19 mouse cellular contexts compared by ENCODE assay signal in the genomic region with DNA sequence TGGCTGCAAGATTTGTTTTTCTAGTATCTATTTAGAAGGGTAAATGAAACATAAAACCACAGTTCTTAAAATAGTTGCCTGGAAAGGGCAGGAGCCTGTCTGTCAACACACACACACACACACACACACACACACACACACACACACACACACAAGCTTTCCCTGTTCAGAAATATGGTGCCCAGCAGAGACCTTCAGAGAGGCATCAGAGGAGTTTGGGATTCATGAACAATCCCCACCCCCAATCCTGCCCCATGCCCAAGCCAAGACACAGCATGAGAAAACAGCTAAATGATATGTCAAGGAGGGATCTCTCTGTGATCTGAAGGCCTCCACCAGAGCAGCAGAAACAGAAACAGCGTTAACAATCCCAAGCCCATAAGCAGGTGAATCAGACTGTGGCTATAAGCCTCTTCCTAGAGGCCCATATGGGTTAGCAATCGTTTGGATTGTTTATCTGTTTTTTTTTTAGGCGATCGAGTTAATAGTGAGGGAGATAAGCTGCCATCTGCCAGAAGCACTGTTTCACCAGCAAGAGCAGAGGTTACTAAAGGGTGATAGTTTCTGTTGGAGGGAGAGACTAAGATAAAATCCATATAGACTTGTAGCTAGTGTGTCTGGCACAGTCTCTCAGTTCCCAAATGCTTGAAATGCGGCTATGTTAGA. TPM values are rescaled to one million over a fixed set of nuclear protein-coding genes. Genes with fewer than 3 reads are reported as not detected.
DNase-seq lines count a peak whose midpoint lies in the region; ATAC-seq lines count a peak whose summit lies in the region.
"Had no signal": no experiment of that assay in that cellular context is flagged by ENCODE, and none has a peak within 500 bp of the region (broad histone marks: within the 10 kb centered on the region; RNA-seq: fewer than 3 reads in every experiment).

No protein-coding gene starts in this region.

- no peak for DNase-seq in forebrain, embryonic 11.5 days (ENCODE audit: low spot score)
- DNase-seq in heart, postnatal 25 days (ENCODE audit: low spot score), result no peak
- peak; percentile 68 for DNase-seq in retina, postnatal 1 day
- no peak for DNase-seq in retina, embryonic 14.5 days (ENCODE audit: low spot score)
- peak; percentile 55 for DNase-seq in skeletal muscle tissue, adult 2 months (ENCODE audit: low read depth, low spot score)
- DNase-seq in kidney, postnatal 14 days, result no peak
- DNase-seq: kidney, adult 11 months; liver; lung, adult 18-20 months; right cerebral cortex, postnatal 14 days had no signal

- no peak for ATAC-seq in forebrain, embryonic 12.5 days (ENCODE audit: low FRiP score)
- no peak for ATAC-seq in forebrain, embryonic 11.5 days (replicated peaks; ENCODE audit: low FRiP score)
- ATAC-seq in heart, embryonic 15.5 days (replicated peaks; ENCODE audit: insufficient number of reproducible peaks, insufficient read depth, low FRiP score, low read depth), result no peak

- no peaks in the 10 kb centered on the region for H3K36me3 ChIP-seq in forebrain, embryonic 12.5 days (replicated peaks)
- no peaks in the 10 kb centered on the region for H3K36me3 ChIP-seq in forebrain, embryonic 11.5 days (ENCODE audit: control insufficient read depth, insufficient read depth, low read length)
- no peaks in the 10 kb centered on the region for H3K36me3 ChIP-seq in heart, embryonic 15.5 days
- H3K36me3 ChIP-seq: hindbrain, embryonic 15.5 days had no signal

- H3K4me3 ChIP-seq in forebrain, embryonic 12.5 days (replicated peaks), result no peak overlapping the region
- no peak overlapping the region for H3K4me3 ChIP-seq in forebrain, embryonic 11.5 days (ENCODE audit: low read depth, low read length)
- H3K4me3 ChIP-seq in heart, embryonic 15.5 days, result no peak overlapping the region
- H3K4me3 ChIP-seq: hindbrain, embryonic 15.5 days had no signal

- H3K4me1 ChIP-seq in forebrain, embryonic 12.5 days, result peaks cover 50% of the 10 kb centered on the region
- peaks cover 13% of the 10 kb centered on the region; the same call in 1 of the 2 replicates for H3K4me1 ChIP-seq in forebrain, embryonic 11.5 days (replicated peaks; ENCODE audit: control insufficient read depth, insufficient read depth, low read length)
- peaks cover 25% of the 10 kb centered on the region for H3K4me1 ChIP-seq in heart, embryonic 15.5 days (replicated peaks)

- no peak overlapping the region for H3K4me2 ChIP-seq in forebrain, embryonic 12.5 days
- no peak overlapping the region for H3K4me2 ChIP-seq in forebrain, embryonic 11.5 days (ENCODE audit: low read depth, low read length, severe bottlenecking)
- H3K4me2 ChIP-seq in heart, embryonic 15.5 days, result no peak overlapping the region

- intact Hi-C loops in heart, postnatal 25 days (cut with DNase I), result no loop called here

- no peaks in the 10 kb centered on the region for H3K9me3 ChIP-seq in forebrain, embryonic 12.5 days
- H3K9me3 ChIP-seq in forebrain, embryonic 11.5 days (ENCODE audit: control insufficient read depth, low read length), result no peaks in the 10 kb centered on the region
- no peaks in the 10 kb centered on the region for H3K9me3 ChIP-seq in heart, embryonic 15.5 days (replicated peaks)
- H3K9me3 ChIP-seq: hindbrain, embryonic 15.5 days had no signal

- no peaks in the 10 kb centered on the region for H3K27me3 ChIP-seq in forebrain, embryonic 12.5 days
- no peaks in the 10 kb centered on the region for H3K27me3 ChIP-seq in forebrain, embryonic 11.5 days (ENCODE audit: control insufficient read depth, insufficient read depth, low read length)
- H3K27me3 ChIP-seq in heart, embryonic 15.5 days, result peaks cover 4% of the 10 kb centered on the region
- H3K27me3 ChIP-seq: hindbrain, embryonic 15.5 days had no signal

- 82% methylated on average over 5 of the region's 5 CpGs for WGBS in forebrain, embryonic 12.5 days
- 80% methylated on average over 5 of the region's 5 CpGs for WGBS in forebrain, embryonic 11.5 days
- 30% methylated on average over 5 of the region's 5 CpGs for WGBS in heart, embryonic 15.5 days

- peak overlapping the region; percentile 36; the same call in 1 of the 2 replicates for H3K27ac ChIP-seq in forebrain, embryonic 12.5 days
- no peak overlapping the region; the same call in 1 of the 2 replicates for H3K27ac ChIP-seq in forebrain, embryonic 11.5 days (ENCODE audit: low read depth, low read length)
- peak overlapping the region; percentile 53; the same call in 1 of the 2 replicates for H3K27ac ChIP-seq in heart, embryonic 15.5 days
- H3K27ac ChIP-seq: hindbrain, embryonic 15.5 days; macrophage had no signal

- no peak overlapping the region for H3K9ac ChIP-seq in forebrain, embryonic 12.5 days
- H3K9ac ChIP-seq in forebrain, embryonic 11.5 days (ENCODE audit: low read length), result no peak overlapping the region
- H3K9ac ChIP-seq in heart, embryonic 15.5 days, result no peak overlapping the region

RNA-seq across cellular contexts. Expression of a gene that starts 4.4 kb away (rescaled TPM):
- 218 and 251 TPM in 2 replicates for polyA plus RNA-seq in forebrain, embryonic 12.5 days (2016; fragmentation: Nextera tagmentation; extraction: Ambion mirVana)
- polyA plus RNA-seq in forebrain, embryonic 11.5 days (2014; fragmentation: Nextera tagmentation; extraction: Ambion mirVana), result 137 and 149 TPM in 2 replicates
- polyA plus RNA-seq in heart, embryonic 15.5 days (2015; fragmentation: Nextera tagmentation; extraction: Ambion mirVana), result 1.0 and 4.5 TPM in 2 replicates
- total RNA-seq in heart, postnatal 25 days (2021), result not detected
- total RNA-seq: heart, adult 18-20 months; monocyte, adult 5-6 weeks had no signal
- polyA plus RNA-seq: macrophage had no signal

RNA-seq across cellular contexts. Expression of a gene that starts 6.4 kb away (rescaled TPM):
- 18.1 and 19.7 TPM in 2 replicates for polyA plus RNA-seq in forebrain, embryonic 12.5 days (2016; fragmentation: Nextera tagmentation; extraction: Ambion mirVana)
- 12.8 and 15.5 TPM in 2 replicates for polyA plus RNA-seq in forebrain, embryonic 11.5 days (2014; fragmentation: Nextera tagmentation; extraction: Ambion mirVana)
- 4.9 and 6.2 TPM in 2 replicates for polyA plus RNA-seq in heart, embryonic 15.5 days (2015; fragmentation: Nextera tagmentation; extraction: Ambion mirVana)
- total RNA-seq in heart, postnatal 25 days (2021), result under 1 TPM in 1 of 2 experiments, not detected in 1; 0.75 TPM

RNA-seq across cellular contexts. Expression of a gene that starts 30.0 kb away (rescaled TPM):
- 1.0 and 1.3 TPM in 2 replicates for polyA plus RNA-seq in forebrain, embryonic 12.5 days (2016; fragmentation: Nextera tagmentation; extraction: Ambion mirVana)
- 0.40 and 0.76 TPM in 2 replicates for polyA plus RNA-seq in forebrain, embryonic 11.5 days (2014; fragmentation: Nextera tagmentation; extraction: Ambion mirVana)
- 0.23 and 0.38 TPM in 2 replicates for polyA plus RNA-seq in heart, embryonic 15.5 days (2015; fragmentation: Nextera tagmentation; extraction: Ambion mirVana)
- total RNA-seq in heart, postnatal 25 days (2021), result not detected
- total RNA-seq: heart, adult 18-20 months; layer of hippocampus, postnatal 10 days; left cerebral cortex, postnatal 14 days; monocyte, adult 5-6 weeks had no signal
- polyA plus RNA-seq: embryonic facial prominence, embryonic 11.5 days; macrophage had no signal

RNA-seq across cellular contexts. Expression of a gene that starts 30.6 kb away (rescaled TPM):
- polyA plus RNA-seq in forebrain, embryonic 12.5 days (2016; fragmentation: Nextera tagmentation; extraction: Ambion mirVana), result 63.2 and 63.9 TPM in 2 replicates
- polyA plus RNA-seq in forebrain, embryonic 11.5 days (2014; fragmentation: Nextera tagmentation; extraction: Ambion mirVana), result 65.3 and 67.0 TPM in 2 replicates
- polyA plus RNA-seq in heart, embryonic 15.5 days (2015; fragmentation: Nextera tagmentation; extraction: Ambion mirVana), result 56.1 and 60.8 TPM in 2 replicates
- 10 to 100 TPM; 70.7 to 70.9 TPM for total RNA-seq in heart, postnatal 25 days (2021)

Comparison
In these comparisons a context has a peak if more than half of its experiments do, and no peak if none do; other contexts are left out.
1. DNase-seq: peak in retina, postnatal 1 day (single experiment) and skeletal muscle tissue, adult 2 months (single experiment); none in forebrain, embryonic 11.5 days (single experiment), heart, postnatal 25 days (single experiment), retina, embryonic 14.5 days (single experiment) and kidney, postnatal 14 days (single experiment).
2. RNA of a gene that starts 4.4 kb away (polyA plus RNA-seq): 218 to 251 TPM in forebrain, embryonic 12.5 days and 137 to 149 TPM in forebrain, embryonic 11.5 days; 1.0 to 4.5 TPM in heart, embryonic 15.5 days; every median in the first group is over 10 times any median in the second.